In the genomic region with DNA sequence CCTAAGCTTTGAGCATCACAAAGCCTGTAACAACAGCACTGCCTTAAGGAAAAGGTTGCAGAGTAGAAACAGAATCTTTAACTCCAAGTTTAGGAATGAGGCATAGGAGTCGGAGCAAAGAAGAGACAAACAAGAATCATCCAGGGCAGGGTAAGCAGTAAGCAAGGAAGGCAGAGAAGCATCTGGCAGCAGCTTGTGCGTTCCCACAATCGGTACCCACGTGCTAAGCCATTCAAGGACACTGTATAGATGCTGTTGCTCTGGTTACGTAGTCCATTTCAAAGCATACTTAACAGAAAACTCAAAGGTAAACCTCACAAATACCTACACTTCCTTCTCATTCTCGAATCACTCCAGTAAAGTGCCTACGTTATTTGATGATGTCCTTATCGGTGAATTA, we compare ENCODE assay signal across 21 mouse cellular contexts. TPM values are rescaled to one million over a fixed set of nuclear protein-coding genes. Genes with fewer than 3 reads are reported as not detected.
A peak's percentile ranks its signal among the peaks of the same experiment; 100 is the strongest.
DNase-seq lines count a peak whose midpoint lies in the region; ATAC-seq and TF ChIP-seq lines count a peak whose summit lies in the region.
"Had no signal": no experiment of that assay in that cellular context is flagged by ENCODE, and none has a peak within 500 bp of the region (broad histone marks: within the 10 kb centered on the region; RNA-seq: fewer than 3 reads in every experiment).

No protein-coding gene starts in this region.

- no peak overlapping the region for H3K9ac ChIP-seq in forebrain, postnatal 0 days
- no peak overlapping the region for H3K9ac ChIP-seq in forebrain, embryonic 12.5 days
- H3K9ac ChIP-seq: embryonic facial prominence, embryonic 12.5 days; forebrain, embryonic 15.5 days had no signal

- H3K27ac ChIP-seq in forebrain, postnatal 0 days (ENCODE audit: low read depth, low read length): no peak overlapping the region
- H3K27ac ChIP-seq in forebrain, embryonic 12.5 days: no peak overlapping the region
- no peak overlapping the region for H3K27ac ChIP-seq in limb, embryonic 10.5 days
- H3K27ac ChIP-seq: embryonic facial prominence, embryonic 12.5 days; forebrain, embryonic 15.5 days; heart, adult 2 months had no signal

- H3K36me3 ChIP-seq in forebrain, postnatal 0 days (ENCODE audit: insufficient read depth): no peaks in the 10 kb centered on the region
- no peaks in the 10 kb centered on the region for H3K36me3 ChIP-seq in forebrain, embryonic 12.5 days (replicated peaks)
- H3K36me3 ChIP-seq in limb, embryonic 10.5 days: no peaks in the 10 kb centered on the region
- H3K36me3 ChIP-seq: embryonic facial prominence, embryonic 12.5 days; forebrain, embryonic 15.5 days had no signal

- H3K4me1 ChIP-seq in forebrain, postnatal 0 days (ENCODE audit: insufficient read depth): no peaks in the 10 kb centered on the region
- peaks cover 12% of the 10 kb centered on the region; the same call in 1 of the 2 replicates for H3K4me1 ChIP-seq in forebrain, embryonic 12.5 days
- peaks cover 10% of the 10 kb centered on the region; the same call in 1 of the 2 replicates for H3K4me1 ChIP-seq in limb, embryonic 10.5 days
- H3K4me1 ChIP-seq: embryonic facial prominence, embryonic 12.5 days had no signal

- H3K27me3 ChIP-seq in forebrain, postnatal 0 days (ENCODE audit: insufficient read depth, low read length): no peaks in the 10 kb centered on the region
- no peaks in the 10 kb centered on the region for H3K27me3 ChIP-seq in forebrain, embryonic 12.5 days
- H3K27me3 ChIP-seq in limb, embryonic 10.5 days (ENCODE audit: low read depth, poor library complexity, severe bottlenecking): no peaks in the 10 kb centered on the region
- H3K27me3 ChIP-seq: embryonic facial prominence, embryonic 12.5 days; forebrain, embryonic 15.5 days had no signal

- ATAC-seq in forebrain, postnatal 0 days: peak; percentile 81
- ATAC-seq in forebrain, embryonic 12.5 days (ENCODE audit: low FRiP score): no peak
- ATAC-seq: forebrain, embryonic 15.5 days; hindbrain, embryonic 16.5 days; intestine, embryonic 16.5 days had no signal

- 0 out of 2 replicates have a peak overlapping the region, but pooled peaks have one; percentile 2 for H3K4me2 ChIP-seq in forebrain, postnatal 0 days (ENCODE audit: low read depth)
- H3K4me2 ChIP-seq in forebrain, embryonic 12.5 days: no peak overlapping the region
- H3K4me2 ChIP-seq: embryonic facial prominence, embryonic 12.5 days; forebrain, embryonic 15.5 days; liver, embryonic 11.5 days had no signal

- TF ChIP-seq CTCF in forebrain, postnatal 0 days (IDR thresholded peaks at IDR 0.05; ENCODE audit: low read depth): no peak

- intact Hi-C loops in left cerebral cortex, postnatal 14 days (cut with DNase I): no loop called here
- intact Hi-C loops in heart, postnatal 14 days (cut with DNase I): loop anchor here (5.0 kb wide), 1 partner anchor 34 kb away; the partner anchor contains the start of gene Adarb1

- H3K4me3 ChIP-seq in forebrain, postnatal 0 days (ENCODE audit: low read depth, low read length): no peak overlapping the region
- H3K4me3 ChIP-seq in forebrain, embryonic 12.5 days (replicated peaks): no peak overlapping the region
- no peak overlapping the region for H3K4me3 ChIP-seq in limb, embryonic 10.5 days
- H3K4me3 ChIP-seq: embryonic facial prominence, embryonic 12.5 days; forebrain, embryonic 15.5 days; heart, adult 2 months had no signal

- peak; percentile 39 for DNase-seq in forebrain, postnatal 0 days
- DNase-seq in left cerebral cortex, adult 9 months (ENCODE audit: low spot score in 2 of 2): peak; percentile 45 to 61
- no peak for DNase-seq in left cerebral cortex, adult 11 months (ENCODE audit: low spot score)
- peak; percentile 61 to 84 for DNase-seq in left cerebral cortex, postnatal 14 days (ENCODE audit: low spot score in 2 of 2)
- peak; percentile 52 for DNase-seq in right cerebral cortex, postnatal 25 days
- DNase-seq in heart, postnatal 14 days: no peak
- DNase-seq in limb, embryonic 10.5 days (ENCODE audit: low spot score): no peak
- DNase-seq: adrenal gland, adult 8-10 months; cerebellum, adult 11 months; cerebellum, postnatal 10 days; gastrocnemius, postnatal 14 days; heart, adult 2 months; lung, adult 2 months; lung, postnatal 36 days; thymus, postnatal 14 days had no signal

- no peaks in the 10 kb centered on the region for H3K9me3 ChIP-seq in forebrain, postnatal 0 days (ENCODE audit: low read length)
- no peaks in the 10 kb centered on the region for H3K9me3 ChIP-seq in forebrain, embryonic 12.5 days
- no peaks in the 10 kb centered on the region for H3K9me3 ChIP-seq in limb, embryonic 10.5 days (replicated peaks)
- H3K9me3 ChIP-seq: embryonic facial prominence, embryonic 12.5 days; forebrain, embryonic 15.5 days had no signal

- WGBS in forebrain, postnatal 0 days: 48% methylated on average over 8 of the region's 8 CpGs
- 86% methylated on average over 8 of the region's 8 CpGs for WGBS in forebrain, embryonic 12.5 days
- WGBS in limb, embryonic 10.5 days: 93% methylated on average over 8 of the region's 8 CpGs

RNA-seq across cellular contexts. Expression of gene Adarb1, which starts 35.0 kb away (rescaled TPM):
- total RNA-seq in forebrain, postnatal 0 days (2014; rRNA removed): 39.4 and 40.2 TPM in 2 replicates
- polyA plus RNA-seq in forebrain, postnatal 0 days (2015; fragmentation: Nextera tagmentation; extraction: Ambion mirVana): 12.4 and 12.5 TPM in 2 replicates
- polyA plus RNA-seq in forebrain, embryonic 12.5 days (2016; fragmentation: Nextera tagmentation; extraction: Ambion mirVana): 8.3 and 8.4 TPM in 2 replicates
- 100 to 1,000 TPM; 118 to 121 TPM for total RNA-seq in left cerebral cortex, postnatal 14 days (2021)
- 10 to 100 TPM; 22.9 to 25.9 TPM for total RNA-seq in heart, postnatal 14 days (2021)
- 4.9 and 5.0 TPM in 2 replicates for polyA plus RNA-seq in limb, embryonic 10.5 days (2016; fragmentation: Nextera tagmentation; extraction: Ambion mirVana)

Comparison
In these comparisons a context has a peak if more than half of its experiments do, and no peak if none do; other contexts are left out.
1. DNase-seq: peak in forebrain, postnatal 0 days (single experiment), left cerebral cortex, adult 9 months (2 of 2), left cerebral cortex, postnatal 14 days (2 of 2) and right cerebral cortex, postnatal 25 days (single experiment); none in left cerebral cortex, adult 11 months (single experiment), heart, postnatal 14 days (0 of 2) and limb, embryonic 10.5 days (single experiment).